Mouse (Mus musculus) lung, postnatal 0 days (tissue): ENCODE results near the gene Izumo1r.

Experiments
- CTCF ChIP-seq: IDR thresholded peaks from 2 replicates; pipeline ENCODE4 v1.5.1; 2016; ENCODE audit warnings: antibody characterized with exemption, mild to moderate bottlenecking
- EP300 ChIP-seq: IDR thresholded peaks from 2 replicates; pipeline ENCODE4 v1.6.1; 2016; ENCODE audit warnings: antibody characterized with exemption, mild to moderate bottlenecking, control low read depth

DNA sequence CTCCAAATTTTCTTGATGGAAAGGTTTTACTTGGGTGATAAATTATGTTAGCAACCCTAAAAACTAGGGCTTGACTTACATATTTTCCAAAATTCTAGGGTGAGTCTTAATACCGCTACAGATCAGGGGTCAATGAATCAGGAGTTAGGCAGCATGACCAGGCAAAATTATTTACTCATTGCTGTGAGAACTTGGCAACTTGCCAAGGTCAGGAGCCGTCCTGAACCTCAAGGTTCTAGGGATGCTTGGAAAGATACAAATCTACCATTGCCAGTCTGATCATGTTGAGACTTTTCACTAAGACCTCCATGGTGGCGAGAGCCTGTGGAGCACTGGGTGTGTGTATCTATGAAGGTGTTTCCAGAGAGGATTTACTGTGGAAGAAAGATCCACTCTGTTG, 32.2 kb downstream of the Izumo1r start:
- TF ChIP-seq CTCF (no peak), EP300 (no peak)
